Mouse (Mus musculus): ENCODE measurements around the gene Egr4. TPM values are rescaled to one million over a fixed set of nuclear protein-coding genes. Genes with fewer than 3 reads are reported as not detected.

Egr4 gene
- not detected in 2 replicates for total RNA-seq (2017)

- no peak for ATAC-seq (ENCODE audit: extremely low read depth, insufficient number of reproducible peaks, low FRiP score, poor library complexity, severe bottlenecking)
Observed at GRCm38 (mm10) chr6:85513531-85513910, at the start of gene Egr4. Egr4 (minus strand) TSS chr6:85513589.

DNA sequence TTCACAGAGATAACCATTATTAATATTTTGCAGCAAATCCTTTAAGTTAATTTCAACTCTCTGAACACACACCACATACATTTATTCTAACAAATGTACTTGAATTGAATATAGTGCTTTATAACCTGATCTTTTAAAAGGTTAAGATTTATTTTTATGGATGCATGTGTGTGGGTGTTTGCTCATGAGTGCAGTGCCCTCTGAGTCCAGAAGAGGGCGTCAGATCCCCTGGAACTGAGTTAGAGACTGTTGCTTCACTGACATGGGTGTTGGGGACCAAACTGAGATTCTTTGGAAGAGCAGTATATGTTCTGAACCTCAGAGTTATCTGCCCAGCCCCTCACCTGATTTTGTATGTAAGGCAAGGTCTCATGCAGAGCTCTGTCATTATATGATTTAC is 49.0 kb upstream of the Egr4 start:
- no peak for ATAC-seq (ENCODE audit: extremely low read depth, insufficient number of reproducible peaks, low FRiP score, poor library complexity, severe bottlenecking)

DNA sequence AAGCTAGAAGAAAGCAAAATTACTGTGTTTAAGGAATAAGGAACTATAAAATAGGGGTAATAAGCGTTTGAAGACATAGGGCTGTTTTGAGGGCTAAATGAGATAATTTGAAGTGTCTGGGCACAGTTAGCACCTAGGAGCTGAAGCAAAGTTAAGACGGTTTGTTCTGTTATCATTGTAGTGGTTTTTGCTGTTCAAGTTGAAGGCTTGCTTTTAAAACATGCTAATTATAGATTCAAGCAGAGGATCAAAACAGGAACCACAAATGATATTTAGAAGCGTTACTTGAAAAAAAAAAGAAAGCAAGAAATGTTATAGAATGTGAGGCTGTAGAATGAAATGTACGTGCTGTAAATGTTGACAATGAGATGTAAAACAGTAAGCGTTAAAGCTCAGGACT is 34.3 kb upstream of the Egr4 start:
- no peak for ATAC-seq (ENCODE audit: extremely low read depth, insufficient number of reproducible peaks, low FRiP score, poor library complexity, severe bottlenecking)

DNA sequence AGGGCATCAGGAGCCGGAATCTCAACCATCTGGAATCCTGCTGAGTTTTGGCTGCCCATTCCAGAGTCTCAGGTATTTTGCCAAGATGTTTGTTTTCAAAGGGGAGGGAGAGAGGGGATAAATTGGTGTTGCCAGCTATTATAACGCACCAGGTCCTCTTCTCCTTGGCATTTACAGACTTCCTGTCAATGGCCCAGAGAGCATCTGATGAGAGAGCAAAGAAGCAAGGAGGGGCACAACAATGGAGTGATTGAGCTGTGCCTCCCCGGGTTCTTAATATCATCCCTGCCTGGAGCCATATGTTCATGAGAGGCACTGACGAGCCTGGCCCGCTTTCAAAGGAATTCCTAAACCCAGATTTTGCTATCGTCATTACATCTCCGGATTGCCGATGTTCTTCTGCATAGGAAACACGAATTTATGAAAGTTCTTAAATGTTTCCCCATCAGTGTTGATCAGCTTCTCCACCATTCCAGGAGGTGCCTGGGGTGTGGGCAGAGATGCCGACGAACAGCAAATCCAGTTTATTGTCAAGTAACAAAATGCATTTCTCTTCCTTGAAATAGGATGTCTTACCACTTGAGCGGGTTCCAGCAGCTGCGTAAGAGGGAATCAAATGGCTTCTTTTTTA is 31.0 kb upstream of the Egr4 start:
- ATAC-seq (ENCODE audit: extremely low read depth, insufficient number of reproducible peaks, low FRiP score, poor library complexity, severe bottlenecking), result no peak

DNA sequence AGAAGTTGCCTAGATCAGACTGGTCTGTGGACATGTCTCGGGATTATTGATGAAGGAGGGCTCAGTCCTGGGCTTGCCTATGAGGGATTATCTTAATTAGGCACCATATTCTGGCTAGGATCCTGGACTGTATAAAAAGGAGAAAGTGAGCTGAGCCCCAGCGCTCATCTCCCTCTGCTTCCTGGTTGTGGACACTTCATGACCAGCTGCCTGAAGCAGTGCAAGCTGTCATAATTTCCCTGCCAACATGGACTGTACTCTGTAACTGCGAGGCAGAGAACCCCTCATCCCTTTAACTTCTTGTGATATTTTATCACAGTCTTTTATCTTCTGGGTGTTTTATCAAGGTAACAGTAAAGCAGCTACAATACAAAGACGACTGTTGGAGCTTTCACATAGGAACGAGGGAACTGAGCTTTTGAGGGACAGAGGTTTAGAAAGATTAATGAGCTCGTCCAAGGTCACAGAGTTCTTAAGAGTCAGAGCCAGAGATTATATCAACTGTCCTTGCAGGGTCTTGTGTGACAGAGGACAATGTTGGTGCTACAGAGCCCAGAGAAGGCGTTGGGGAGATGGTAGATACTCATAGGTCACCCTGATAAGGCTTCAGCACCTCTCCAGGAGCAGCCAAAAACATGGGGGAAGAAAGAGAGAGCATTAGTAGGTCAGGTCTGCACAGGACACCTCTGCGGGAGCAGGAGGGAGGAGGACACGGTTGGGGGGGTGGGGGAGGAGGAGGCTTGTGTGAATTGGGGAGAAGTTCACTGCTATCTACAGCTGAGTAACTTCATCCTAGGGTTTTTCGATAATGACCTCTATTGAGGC is 30.2 kb upstream of the Egr4 start:
- ATAC-seq (ENCODE audit: extremely low read depth, insufficient number of reproducible peaks, low FRiP score, poor library complexity, severe bottlenecking), result no peak

GRCm38 (mm10) chr6:85522825-85523224 is 9.4 kb upstream of the Egr4 start:
- no peak for ATAC-seq (ENCODE audit: extremely low read depth, insufficient number of reproducible peaks, low FRiP score, poor library complexity, severe bottlenecking)

GRCm38 (mm10) chr6:85522026-85522425 is 8.6 kb upstream of the Egr4 start:
- no peak for ATAC-seq (ENCODE audit: extremely low read depth, insufficient number of reproducible peaks, low FRiP score, poor library complexity, severe bottlenecking)

DNA sequence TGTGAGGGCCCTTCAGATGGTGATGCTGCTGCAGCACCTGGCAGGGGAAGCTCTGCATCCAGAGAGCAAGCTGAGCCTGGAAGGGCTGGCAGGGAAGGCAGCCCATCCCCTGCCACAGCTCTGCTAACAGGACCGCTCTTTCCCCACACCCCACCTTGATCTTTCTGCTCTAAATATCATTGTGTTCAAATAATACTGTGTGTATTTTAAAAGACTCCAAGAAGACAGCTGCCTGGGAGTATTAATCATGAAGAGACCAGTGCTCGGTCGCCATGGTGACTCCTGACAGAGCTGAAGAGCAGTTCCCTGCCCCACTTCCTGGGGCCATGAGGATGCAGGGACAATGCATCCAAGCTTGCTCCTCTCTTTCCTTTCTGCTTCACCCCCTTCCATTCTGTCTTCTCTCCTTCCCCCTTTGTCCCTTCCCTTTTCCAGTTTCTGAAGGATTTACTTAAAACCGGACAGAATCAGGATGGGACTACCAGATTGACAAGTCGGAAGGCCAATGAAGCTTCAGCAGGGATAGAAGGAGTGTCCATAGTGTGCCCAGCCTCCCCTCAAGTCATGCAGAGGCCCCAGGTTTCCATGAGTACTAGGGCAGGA is 4.8 kb upstream of the Egr4 start:
- no peak for ATAC-seq (ENCODE audit: extremely low read depth, insufficient number of reproducible peaks, low FRiP score, poor library complexity, severe bottlenecking)

- ATAC-seq (ENCODE audit: extremely low read depth, insufficient number of reproducible peaks, low FRiP score, poor library complexity, severe bottlenecking), result no peak
Observed at GRCm38 (mm10) chr6:85515941-85516340, 2.6 kb upstream of the Egr4 start.

GRCm38 (mm10) chr6:85512577-85513530 is 535 bp downstream of the Egr4 start:
- no peak for ATAC-seq (ENCODE audit: extremely low read depth, insufficient number of reproducible peaks, low FRiP score, poor library complexity, severe bottlenecking)

- ATAC-seq (ENCODE audit: extremely low read depth, insufficient number of reproducible peaks, low FRiP score, poor library complexity, severe bottlenecking), result no peak
Observed at GRCm38 (mm10) chr6:85512056-85512440, 1.3 kb downstream of the Egr4 start.

DNA sequence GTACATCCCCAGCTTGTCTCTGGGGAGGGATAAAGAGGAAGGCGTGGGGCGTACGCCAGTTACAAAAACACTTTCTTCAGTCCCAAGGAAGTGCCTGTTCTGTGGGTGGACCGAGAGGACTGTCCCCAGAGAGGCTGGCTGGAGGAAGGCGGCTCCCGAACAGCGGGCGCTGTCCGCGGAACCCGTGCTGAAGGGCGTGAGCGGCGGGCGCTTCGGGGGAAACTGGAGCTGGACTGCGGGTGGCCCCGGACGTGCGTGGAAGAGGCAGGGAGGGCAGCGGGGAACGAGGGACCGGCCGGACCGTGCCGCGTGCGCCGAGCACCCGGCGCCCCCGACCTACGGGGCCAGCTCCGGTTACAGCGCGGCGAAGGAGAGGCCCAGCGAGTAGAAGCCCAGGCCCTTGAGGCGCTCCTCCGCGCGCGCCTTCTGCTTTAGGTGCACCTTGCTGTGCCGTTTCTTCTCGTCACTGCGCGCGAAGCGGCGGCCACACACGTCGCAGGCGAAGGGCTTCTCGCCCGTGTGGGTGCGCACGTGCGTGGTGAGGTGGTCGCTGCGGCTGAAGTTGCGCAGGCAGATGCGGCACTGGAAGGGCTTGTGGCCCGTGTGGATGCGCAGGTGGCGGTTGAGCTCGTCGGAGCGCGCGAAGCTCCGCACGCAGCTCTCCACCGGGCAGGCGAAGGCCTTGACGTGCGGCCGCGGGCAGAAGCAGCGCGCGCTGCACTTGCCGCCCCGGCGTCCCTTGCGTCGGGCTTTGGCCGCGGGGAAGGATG is 1.9 kb downstream of the Egr4 start:
- ATAC-seq (ENCODE audit: extremely low read depth, insufficient number of reproducible peaks, low FRiP score, poor library complexity, severe bottlenecking), result no peak

DNA sequence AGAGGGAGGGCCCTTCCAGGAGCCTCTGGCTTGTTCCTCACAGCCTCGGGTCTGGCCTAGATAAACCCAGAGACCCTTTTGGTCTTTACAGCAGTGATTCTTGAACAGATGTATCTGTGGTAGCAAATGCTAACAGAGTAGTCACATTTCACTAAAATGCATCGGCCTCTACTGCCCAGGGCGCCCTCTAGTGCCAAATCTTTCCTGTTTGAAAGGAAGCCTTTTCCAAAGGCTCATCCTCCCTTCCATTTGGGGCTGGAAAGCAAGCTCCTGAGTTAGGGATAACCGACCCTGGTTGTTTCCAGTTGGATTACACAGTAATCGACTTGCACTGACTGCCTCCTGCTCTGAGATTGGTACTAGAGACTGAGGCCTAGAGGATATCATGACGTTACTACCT is 2.9 kb downstream of the Egr4 start:
- ATAC-seq (ENCODE audit: extremely low read depth, insufficient number of reproducible peaks, low FRiP score, poor library complexity, severe bottlenecking), result no peak

GRCm38 (mm10) chr6:85508602-85509001 is 4.8 kb downstream of the Egr4 start:
- ATAC-seq (ENCODE audit: extremely low read depth, insufficient number of reproducible peaks, low FRiP score, poor library complexity, severe bottlenecking), result no peak

DNA sequence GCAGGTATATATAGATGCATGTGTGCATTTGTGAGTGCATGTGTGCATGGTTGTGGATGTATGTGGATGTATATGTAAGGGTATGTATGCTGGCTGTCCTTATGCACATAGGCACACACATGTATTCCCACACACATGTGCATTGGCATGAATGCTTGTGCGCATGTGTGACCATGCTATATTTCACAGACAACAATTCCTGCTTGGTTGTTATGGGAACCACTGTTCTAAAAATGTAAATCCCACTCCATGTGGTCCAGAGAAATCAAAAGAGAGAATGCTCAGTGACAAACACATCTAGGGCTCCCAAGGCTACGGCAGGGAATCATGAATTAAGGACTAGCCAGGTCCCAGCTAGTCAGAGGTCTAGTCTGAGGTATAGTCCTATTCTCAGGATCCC is 8.5 kb downstream of the Egr4 start:
- no peak for ATAC-seq (ENCODE audit: extremely low read depth, insufficient number of reproducible peaks, low FRiP score, poor library complexity, severe bottlenecking)

DNA sequence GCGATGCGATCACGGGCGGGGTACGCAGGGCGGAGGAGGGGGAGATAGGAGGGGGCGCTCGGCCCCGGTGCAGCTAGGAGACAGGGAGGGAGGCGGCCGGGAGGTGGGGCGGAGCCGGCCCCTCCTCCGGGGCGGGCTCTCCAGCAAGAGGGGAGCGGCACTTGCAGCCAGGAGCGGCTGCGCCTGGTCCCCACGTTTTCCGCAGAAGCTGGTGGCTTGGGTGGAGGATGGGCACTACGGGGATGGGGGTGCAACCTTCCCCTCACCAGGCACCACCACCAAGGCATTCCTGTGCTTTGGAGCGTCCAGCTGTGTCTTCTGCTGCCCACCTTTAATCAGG is 10.5 kb downstream of the Egr4 start, which contains the start of gene Fbxo41:
Gene Fbxo41 (minus strand): TSS at position 84 of the 340 bp plus-strand sequence.
- ATAC-seq (ENCODE audit: extremely low read depth, insufficient number of reproducible peaks, low FRiP score, poor library complexity, severe bottlenecking), result no peak

DNA sequence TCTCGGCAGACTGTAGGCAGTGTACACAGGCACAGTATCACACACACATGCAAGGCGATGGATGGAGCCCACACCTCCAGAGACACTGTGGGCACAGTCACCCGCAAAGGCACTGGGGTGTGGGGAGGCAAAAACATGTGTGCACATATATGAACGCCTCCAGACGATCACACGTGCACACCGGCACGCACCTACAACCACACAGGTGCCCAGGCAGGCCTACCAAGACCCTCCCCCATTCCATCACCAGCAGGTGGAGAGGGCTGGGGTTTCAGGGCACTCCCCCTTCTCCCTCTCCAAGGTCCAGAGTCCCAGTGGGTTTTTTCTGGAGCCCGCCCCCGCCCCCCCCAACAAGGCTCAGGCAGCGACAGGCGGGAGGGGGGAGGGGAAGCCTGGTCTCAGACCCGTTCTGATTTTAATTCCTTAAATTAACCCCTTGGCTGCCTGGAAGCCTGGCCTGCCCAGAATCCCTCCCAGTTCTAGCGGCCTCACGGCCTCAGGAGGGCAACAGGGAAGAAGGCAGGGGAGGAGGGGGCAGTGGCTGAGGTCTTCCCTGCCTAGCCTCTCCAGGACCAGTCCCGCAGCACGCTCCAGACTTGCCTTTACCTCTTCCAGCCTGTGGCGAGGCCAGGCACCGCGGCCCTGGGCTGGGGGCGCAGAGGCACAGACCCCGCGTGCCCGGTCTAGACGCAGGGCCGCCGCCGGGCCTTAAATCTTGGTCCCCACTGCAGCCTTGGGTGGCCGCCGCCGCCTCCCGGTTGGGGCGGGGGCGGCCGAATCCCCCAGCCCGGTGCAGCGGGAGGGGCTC is 11.1 kb downstream of the Egr4 start:
- ATAC-seq (ENCODE audit: extremely low read depth, insufficient number of reproducible peaks, low FRiP score, poor library complexity, severe bottlenecking), result no peak

GRCm38 (mm10) chr6:85501571-85502102 is 11.8 kb downstream of the Egr4 start:
- ATAC-seq (ENCODE audit: extremely low read depth, insufficient number of reproducible peaks, low FRiP score, poor library complexity, severe bottlenecking), result no peak
